Mouse (Mus musculus): ENCODE measurements around the gene Gm42906.

Gene Gm42906

GRCm38 (mm10) chr5:151108291-151108897 lies 319.6 kb downstream of the Gm42906 start:
- no peak for DNase-seq (ENCODE audit: low spot score)

DNA sequence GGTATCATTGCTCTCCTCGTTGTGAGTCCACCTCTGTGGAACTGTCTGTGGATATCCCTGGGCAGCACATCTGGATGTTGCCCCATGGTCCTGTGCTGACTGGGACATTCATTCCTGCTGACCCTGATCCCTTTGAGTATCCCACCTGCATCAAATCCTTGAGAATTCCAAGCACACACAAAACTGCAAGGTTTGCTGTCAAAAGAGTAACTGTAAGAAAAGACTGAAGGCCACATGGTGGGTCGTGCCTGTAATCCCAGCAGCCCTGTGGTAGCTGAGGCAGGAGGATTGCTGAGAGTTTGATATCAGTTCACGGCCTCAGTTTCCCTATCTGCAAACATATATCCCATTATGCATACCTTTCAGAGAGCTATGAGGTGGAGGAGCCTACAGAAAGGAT lies 321.1 kb downstream of the Gm42906 start:
- DNase-seq (ENCODE audit: low spot score): no peak

GRCm38 (mm10) chr5:151105054-151105971 lies 322.6 kb downstream of the Gm42906 start:
- DNase-seq (ENCODE audit: low spot score): no peak

- DNase-seq (ENCODE audit: low spot score): no peak
Measured at GRCm38 (mm10) chr5:151104354-151105053, 323.5 kb downstream of the Gm42906 start.

GRCm38 (mm10) chr5:151103284-151103683 lies 324.7 kb downstream of the Gm42906 start:
- DNase-seq (ENCODE audit: low spot score): no peak

DNA sequence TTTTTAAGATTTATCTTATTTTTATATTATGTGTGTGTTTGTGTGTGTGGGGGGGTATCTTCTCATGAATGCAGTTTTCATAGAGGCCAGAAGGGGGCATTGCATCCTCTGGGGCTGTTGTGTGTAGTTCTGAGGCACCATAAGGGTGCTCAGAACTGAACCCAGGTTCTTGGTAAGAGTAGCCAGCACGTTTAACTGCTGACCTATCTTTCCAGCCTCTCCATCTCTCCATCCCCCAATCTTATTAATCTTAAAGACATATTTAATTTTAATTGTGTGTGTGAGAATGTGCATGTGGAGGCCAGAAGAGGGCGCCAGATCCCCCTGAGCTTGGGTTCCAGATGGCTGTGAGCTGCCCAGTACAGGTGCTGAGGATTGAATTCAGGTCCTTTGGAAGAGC lies 325.7 kb downstream of the Gm42906 start:
- no peak for DNase-seq (ENCODE audit: low spot score)

DNA sequence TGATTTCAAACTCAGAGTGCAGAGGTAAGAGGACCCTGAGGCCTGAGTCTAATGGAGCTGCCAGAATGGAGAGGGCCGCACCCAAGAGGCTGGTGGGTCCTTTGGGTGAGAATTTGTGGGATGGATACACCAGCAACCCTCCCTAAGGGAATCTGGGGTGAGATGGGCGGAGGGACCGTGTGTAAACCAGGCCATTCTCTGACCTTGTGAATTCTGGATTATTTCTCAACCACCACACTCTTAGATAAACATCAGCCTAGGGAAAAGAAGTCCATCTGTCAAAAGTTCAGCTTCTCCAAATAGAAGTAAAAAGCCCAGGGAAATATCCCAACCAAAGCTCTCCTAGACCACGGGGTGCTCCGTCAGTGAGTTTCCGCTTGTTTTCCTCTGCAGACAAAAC lies 332.0 kb downstream of the Gm42906 start:
- no peak for DNase-seq (ENCODE audit: low spot score)

GRCm38 (mm10) chr5:151092886-151093665 lies 334.9 kb downstream of the Gm42906 start:
- DNase-seq (ENCODE audit: low spot score): no peak

- DNase-seq (ENCODE audit: low spot score): no peak
Measured at GRCm38 (mm10) chr5:151090996-151091395, 337.0 kb downstream of the Gm42906 start.

DNA sequence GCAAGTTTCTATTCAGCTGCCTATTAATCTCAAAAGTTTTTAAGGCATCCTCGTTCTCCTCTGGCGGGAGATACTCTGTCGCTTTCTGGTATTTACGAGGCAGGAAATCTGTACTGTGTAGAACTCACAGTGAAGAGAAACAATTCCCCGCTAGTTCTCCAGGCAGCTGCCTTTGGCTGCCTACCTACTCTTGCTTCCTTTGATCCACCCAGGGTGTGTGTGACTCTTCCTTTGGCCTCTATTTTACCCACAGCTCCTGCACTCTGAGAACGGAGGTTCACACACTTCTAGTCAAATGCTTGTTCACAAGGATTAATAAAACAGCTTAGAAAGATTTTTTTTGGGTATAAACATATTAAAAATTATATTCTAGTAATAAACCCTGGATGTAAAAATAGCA lies 338.8 kb downstream of the Gm42906 start:
- DNase-seq (ENCODE audit: low spot score): no peak

DNA sequence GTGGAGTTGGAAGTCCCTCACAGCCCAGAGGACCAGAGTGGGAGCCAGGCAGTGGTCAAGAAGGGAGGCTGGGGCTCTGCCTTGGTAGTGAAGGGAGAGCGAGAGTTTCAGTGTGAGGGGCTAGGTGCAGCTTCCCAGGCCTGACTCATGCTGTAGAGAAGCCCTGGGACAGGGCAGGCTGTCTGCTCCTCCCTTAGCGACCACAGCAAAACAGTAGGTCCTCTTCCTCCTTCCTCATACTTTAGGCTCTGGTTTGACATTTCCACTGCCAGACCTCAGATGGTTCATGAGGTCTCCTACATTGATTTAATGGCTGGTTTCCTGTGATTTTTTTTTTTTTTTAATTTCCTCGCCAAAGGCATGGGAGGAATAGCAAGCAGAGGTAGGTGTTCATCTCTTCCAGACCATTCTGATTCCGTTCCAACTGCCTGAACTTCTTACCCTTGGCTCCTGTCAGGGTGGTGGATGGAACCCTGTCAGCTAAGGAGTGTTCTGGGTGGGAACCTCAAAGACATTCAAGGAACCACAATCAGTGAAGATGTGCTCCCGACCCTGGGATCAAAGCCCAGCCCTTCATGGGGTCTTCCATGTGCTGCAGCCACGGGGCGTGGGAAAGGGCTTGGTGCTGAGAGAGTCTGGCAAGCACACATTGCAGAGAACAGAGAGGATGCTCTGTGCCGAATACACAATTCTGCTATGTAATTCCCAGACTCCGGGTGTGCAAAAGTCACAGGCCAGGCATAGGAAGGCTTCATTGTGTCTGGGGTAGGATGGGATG lies 341.3 kb downstream of the Gm42906 start:
- DNase-seq (ENCODE audit: low spot score): no peak

DNA sequence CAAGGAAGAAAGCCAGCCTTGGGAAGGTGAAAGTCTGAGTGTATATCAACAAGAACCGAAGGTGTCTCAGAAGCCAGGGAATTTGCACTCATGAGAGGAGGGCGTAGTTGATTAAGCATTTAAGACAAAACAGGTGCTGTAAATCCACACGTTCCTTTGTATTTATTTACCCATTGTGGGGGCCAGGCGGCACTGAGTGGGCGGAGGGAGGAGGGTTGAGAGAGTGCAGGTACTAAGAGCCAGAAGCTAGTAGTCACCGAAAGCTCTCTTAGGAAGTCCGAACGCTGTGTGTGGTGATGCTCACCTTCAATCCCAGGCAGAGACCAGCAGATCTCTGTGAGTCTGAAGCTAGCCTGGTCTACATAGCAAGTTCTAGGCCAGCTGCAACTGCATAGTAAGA lies 342.2 kb downstream of the Gm42906 start:
- no peak for DNase-seq (ENCODE audit: low spot score)

- no peak for DNase-seq (ENCODE audit: low spot score)
Measured at GRCm38 (mm10) chr5:151080276-151080675, 347.7 kb downstream of the Gm42906 start.

DNA sequence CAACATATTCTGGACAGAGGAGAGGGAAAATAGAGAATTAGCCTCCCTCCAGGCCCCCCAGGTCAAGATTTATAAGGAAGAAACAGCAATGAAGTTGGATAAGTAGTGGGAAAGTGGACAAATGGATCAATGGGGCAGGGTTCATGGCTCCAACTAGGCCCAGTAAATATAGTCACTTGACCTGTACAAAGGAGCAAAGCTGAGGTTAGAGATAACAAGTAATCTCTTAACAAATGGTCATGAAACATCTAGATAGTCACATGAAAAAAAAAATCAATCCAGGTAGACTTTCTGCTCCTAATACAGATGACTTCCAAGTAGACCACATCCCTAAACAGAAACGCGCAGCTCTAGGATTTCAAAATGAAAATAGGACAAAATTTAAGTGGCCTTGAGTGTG lies 350.0 kb downstream of the Gm42906 start:
- DNase-seq (ENCODE audit: low spot score): no peak

DNA sequence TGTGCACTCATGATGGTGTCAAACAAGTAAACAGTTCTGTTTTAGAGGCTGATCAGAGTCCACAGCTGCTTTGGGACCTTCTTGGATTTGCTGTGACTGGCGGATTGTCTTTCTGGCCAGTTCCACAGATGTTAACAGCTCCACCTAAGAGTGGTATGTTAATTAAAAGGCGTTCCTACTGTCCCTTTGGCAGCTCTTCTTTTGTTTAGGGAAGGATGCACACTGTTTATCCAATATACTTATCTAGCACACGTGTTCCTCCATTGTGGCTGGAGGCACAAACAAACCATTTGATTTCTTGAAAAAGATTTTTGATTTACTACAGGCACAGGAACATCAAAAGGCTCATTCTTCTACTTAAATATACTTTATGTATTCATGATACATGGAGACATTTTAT lies 351.0 kb downstream of the Gm42906 start:
- no peak for DNase-seq (ENCODE audit: low spot score)

DNA sequence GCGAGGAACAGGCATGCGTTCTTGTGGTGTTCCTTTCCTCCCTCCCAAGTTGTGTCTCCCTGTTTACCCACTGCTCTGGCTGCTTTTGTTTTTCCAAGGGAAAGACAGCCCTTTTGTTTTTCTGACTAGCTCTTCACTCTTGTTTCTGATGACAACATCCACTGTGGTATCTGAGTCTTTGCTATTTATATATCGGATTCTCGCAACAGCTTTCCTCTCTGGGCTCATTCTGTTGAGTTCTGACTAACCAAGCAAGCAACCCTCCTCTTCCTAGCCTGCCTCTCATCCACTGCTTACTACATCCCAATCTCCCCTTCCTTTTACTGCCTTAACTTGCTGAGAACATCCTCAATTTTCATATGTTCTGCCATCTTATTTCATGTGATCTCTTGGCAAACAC lies 353.7 kb downstream of the Gm42906 start:
- no peak for DNase-seq (ENCODE audit: low spot score)

GRCm38 (mm10) chr5:151071430-151071829 lies 356.5 kb downstream of the Gm42906 start:
- DNase-seq (ENCODE audit: low spot score): no peak

- no peak for DNase-seq (ENCODE audit: low spot score)
Measured at GRCm38 (mm10) chr5:151070896-151071295, 357.1 kb downstream of the Gm42906 start.

DNA sequence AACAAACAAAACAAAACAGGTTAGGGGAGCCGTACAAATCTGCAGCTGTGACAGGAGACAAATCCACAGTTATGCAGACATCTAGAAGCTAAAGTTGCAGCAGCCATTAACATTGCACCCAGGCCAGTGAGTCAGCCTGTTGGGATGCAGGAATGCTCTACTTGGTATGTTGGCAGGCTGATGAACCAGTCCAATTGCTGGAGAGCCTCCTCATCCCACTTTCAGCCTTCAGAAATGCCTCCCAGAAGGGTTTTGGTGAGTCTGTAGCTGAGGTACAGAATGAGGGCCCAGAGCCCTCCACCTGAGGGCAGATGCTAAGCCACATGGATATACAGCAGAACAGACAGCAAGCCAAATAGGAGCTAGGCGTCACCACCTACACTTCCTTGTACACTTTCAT lies 358.4 kb downstream of the Gm42906 start:
- no peak for DNase-seq (ENCODE audit: low spot score)

DNA sequence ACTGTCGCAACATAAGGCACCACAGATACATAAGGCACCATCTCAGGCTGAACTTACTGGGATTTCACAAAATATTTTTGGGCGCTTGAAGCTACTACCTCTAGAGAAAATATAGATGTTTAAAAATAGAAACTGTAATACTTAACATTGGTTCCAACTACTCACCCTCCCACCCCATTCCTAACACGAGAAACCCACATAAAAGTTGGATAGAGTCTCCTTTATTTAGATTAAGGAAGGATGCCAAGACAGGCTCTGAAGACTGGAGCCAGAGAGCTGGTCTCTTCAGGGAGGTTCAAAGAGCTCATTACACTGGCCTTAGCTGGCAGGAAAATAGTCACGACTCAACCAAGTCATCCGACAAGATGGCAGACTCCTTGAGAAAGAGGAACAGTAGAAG lies 361.9 kb downstream of the Gm42906 start:
- DNase-seq (ENCODE audit: low spot score): no peak

- no peak for DNase-seq (ENCODE audit: low spot score)
Measured at GRCm38 (mm10) chr5:151065228-151065627, 362.7 kb downstream of the Gm42906 start.
